Mouse (Mus musculus): ENCODE measurements around the gene Tns1.

Tns1 gene

GRCm38 (mm10) chr1:73955259-73955842, 168.9 kb downstream of the Tns1 start:
- peak; percentile 65 for DNase-seq (ENCODE audit: low read depth)

- DNase-seq (ENCODE audit: low read depth) = no peak
Measured at GRCm38 (mm10) chr1:73954614-73955013, 169.6 kb downstream of the Tns1 start.

GRCm38 (mm10) chr1:73954015-73954408, 170.2 kb downstream of the Tns1 start:
- no peak for DNase-seq (ENCODE audit: low read depth)

- DNase-seq (ENCODE audit: low read depth) = no peak
Measured at GRCm38 (mm10) chr1:73953317-73954014, 170.8 kb downstream of the Tns1 start.

GRCm38 (mm10) chr1:73952598-73952997, 171.7 kb downstream of the Tns1 start:
- no peak for DNase-seq (ENCODE audit: low read depth)

GRCm38 (mm10) chr1:73951178-73951577, 173.1 kb downstream of the Tns1 start:
- DNase-seq (ENCODE audit: low read depth) = no peak

- DNase-seq (ENCODE audit: low read depth) = no peak
Measured at GRCm38 (mm10) chr1:73948757-73949156, 175.5 kb downstream of the Tns1 start.

GRCm38 (mm10) chr1:73947525-73948304, 176.5 kb downstream of the Tns1 start:
- DNase-seq (ENCODE audit: low read depth) = peak; percentile 86

- no peak for DNase-seq (ENCODE audit: low read depth)
Measured at GRCm38 (mm10) chr1:73946701-73947100, 177.5 kb downstream of the Tns1 start.

- no peak for DNase-seq (ENCODE audit: low read depth)
Measured at GRCm38 (mm10) chr1:73944393-73944792, 179.9 kb downstream of the Tns1 start.

- DNase-seq (ENCODE audit: low read depth) = no peak
Measured at GRCm38 (mm10) chr1:73943667-73944289, 180.5 kb downstream of the Tns1 start.

- no peak for DNase-seq (ENCODE audit: low read depth)
Measured at GRCm38 (mm10) chr1:73943255-73943654, 181.0 kb downstream of the Tns1 start.

- DNase-seq (ENCODE audit: low read depth) = no peak
Measured at GRCm38 (mm10) chr1:73942243-73942642, 182.0 kb downstream of the Tns1 start.

- DNase-seq (ENCODE audit: low read depth) = no peak
Measured at GRCm38 (mm10) chr1:73941697-73942096, 182.6 kb downstream of the Tns1 start.

GRCm38 (mm10) chr1:73940491-73941204, 183.6 kb downstream of the Tns1 start:
- DNase-seq (ENCODE audit: low read depth) = no peak

GRCm38 (mm10) chr1:73938597-73938996, 185.7 kb downstream of the Tns1 start:
- no peak for DNase-seq (ENCODE audit: low read depth)

GRCm38 (mm10) chr1:73937805-73938204, 186.4 kb downstream of the Tns1 start:
- DNase-seq (ENCODE audit: low read depth) = no peak

GRCm38 (mm10) chr1:73936537-73936936, 187.7 kb downstream of the Tns1 start:
- no peak for DNase-seq (ENCODE audit: low read depth)

GRCm38 (mm10) chr1:73935442-73936080, 188.7 kb downstream of the Tns1 start:
- no peak for DNase-seq (ENCODE audit: low read depth)

GRCm38 (mm10) chr1:73933146-73933490, 191.1 kb downstream of the Tns1 start:
- no peak for DNase-seq (ENCODE audit: low read depth)

- DNase-seq (ENCODE audit: low read depth) = no peak
Measured at GRCm38 (mm10) chr1:73932421-73933145, 191.7 kb downstream of the Tns1 start.

Data from fibroblast of lung, adult 2 months (primary cell).